Mouse (Mus musculus): ENCODE measurements at regions not wholly inside any gene's neighbourhood (a gene's known extent, or its start where the extent isn't known, plus 50 kb on each side); places are given as distances from the start of the nearest gene placed in this dataset.
A peak's percentile ranks its signal among the peaks of the same experiment; 100 is the strongest.
"Not testable (repeated sequence)": the region's sequence is repeated elsewhere in the genome, so short reads cannot be mapped to it uniquely, and the experiment has no call there.

- no peak for DNase-seq (ENCODE audit: low read depth, low spot score)
Measured at GRCm38 (mm10) chrX:92981141-92981540, 305.1 kb upstream of the Arx start.

GRCm38 (mm10) chrX:93002236-93002976, 283.8 kb upstream of the Arx start:
- no peak for DNase-seq (ENCODE audit: low read depth, low spot score)

- no peak for DNase-seq (ENCODE audit: low read depth, low spot score)
Measured at GRCm38 (mm10) chrX:93006681-93007080, 279.6 kb upstream of the Arx start.

GRCm38 (mm10) chrX:93011578-93011977, 274.7 kb upstream of the Arx start:
- DNase-seq (ENCODE audit: low read depth, low spot score) = no peak

- DNase-seq (ENCODE audit: low read depth, low spot score) = no peak
Measured at GRCm38 (mm10) chrX:93016391-93016790, 269.9 kb upstream of the Arx start.

- DNase-seq (ENCODE audit: low read depth, low spot score) = no peak
Measured at GRCm38 (mm10) chrX:93041096-93041495, 245.1 kb upstream of the Arx start.

- no peak for DNase-seq (ENCODE audit: low read depth, low spot score)
Measured at GRCm38 (mm10) chrX:93042736-93043135, 243.5 kb upstream of the Arx start.

- DNase-seq (ENCODE audit: low read depth, low spot score) = no peak
Measured at GRCm38 (mm10) chrX:93048967-93049754, 237.1 kb upstream of the Arx start.

GRCm38 (mm10) chrX:93049755-93050143, 236.5 kb upstream of the Arx start:
- no peak for DNase-seq (ENCODE audit: low read depth, low spot score)

- DNase-seq (ENCODE audit: low read depth, low spot score) = no peak
Measured at GRCm38 (mm10) chrX:93059533-93059932, 226.7 kb upstream of the Arx start.

GRCm38 (mm10) chrX:93068884-93069283, 217.4 kb upstream of the Arx start:
- no peak for DNase-seq (ENCODE audit: low read depth, low spot score)

- peak; percentile 63 for DNase-seq (ENCODE audit: low read depth, low spot score)
Measured at GRCm38 (mm10) chrX:93069569-93070289, 216.5 kb upstream of the Arx start.

- no peak for DNase-seq (ENCODE audit: low read depth, low spot score)
Measured at GRCm38 (mm10) chrX:93070290-93070611, 216.0 kb upstream of the Arx start.

GRCm38 (mm10) chrX:93088976-93089375, 197.3 kb upstream of the Arx start:
- no peak for DNase-seq (ENCODE audit: low read depth, low spot score)

- DNase-seq (ENCODE audit: low read depth, low spot score) = no peak
Measured at GRCm38 (mm10) chrX:93097551-93097950, 188.7 kb upstream of the Arx start.

GRCm38 (mm10) chrX:93107930-93108567, 178.2 kb upstream of the Arx start:
- DNase-seq (ENCODE audit: low read depth, low spot score) = no peak

GRCm38 (mm10) chrX:93154367-93154766, 131.9 kb upstream of the Arx start:
- DNase-seq (ENCODE audit: low read depth, low spot score) = not testable (repeated sequence)

- no peak for DNase-seq (ENCODE audit: low read depth, low spot score)
Measured at GRCm38 (mm10) chrX:93159105-93159504, 127.1 kb upstream of the Arx start.

- DNase-seq (ENCODE audit: low read depth, low spot score) = no peak
Measured at GRCm38 (mm10) chrX:93160956-93161355, 125.3 kb upstream of the Arx start.

All from CD4-positive, CD25-positive, alpha-beta regulatory T cell, adult 2 months (primary cell).